Mouse (Mus musculus): ENCODE measurements at regions not wholly inside any gene's neighbourhood (a gene's known extent, or its start where the extent isn't known, plus 50 kb on each side); places are given as distances from the start of the nearest gene placed in this dataset.

- TF ChIP-seq CTCF (IDR thresholded peaks at IDR 0.05; ENCODE audit: low read depth) (no peak), EP300 (IDR thresholded peaks at IDR 0.05; ENCODE audit: low read depth) (no peak)
Observed at GRCm38 (mm10) chr8:30642866-30643690, 2785.4 kb upstream of the 5930422O12Rik start.
